Mouse (Mus musculus): ENCODE data around the gene Washc4.
"Not testable (repeated sequence)": the region's sequence is repeated elsewhere in the genome, so short reads cannot be mapped to it uniquely, and the experiment has no call there.

The Washc4 gene

GRCm38 (mm10) chr10:83543439-83544102 is at the start of gene Washc4:
Washc4 (plus strand) TSS chr10:83543752.
- DNase-seq (ENCODE audit: low spot score): peak; percentile 89

- DNase-seq (ENCODE audit: low spot score): no peak
Measured at GRCm38 (mm10) chr10:83497321-83497720, 46.2 kb upstream of the Washc4 start.

GRCm38 (mm10) chr10:83508962-83509660 is 34.4 kb upstream of the Washc4 start:
- DNase-seq (ENCODE audit: low spot score): no peak

- DNase-seq (ENCODE audit: low spot score): no peak
Measured at GRCm38 (mm10) chr10:83511304-83511703, 32.2 kb upstream of the Washc4 start.

GRCm38 (mm10) chr10:83513736-83514135 is 29.8 kb upstream of the Washc4 start:
- DNase-seq (ENCODE audit: low spot score): no peak

- no peak for DNase-seq (ENCODE audit: low spot score)
Measured at GRCm38 (mm10) chr10:83520990-83521389, 22.6 kb upstream of the Washc4 start.

GRCm38 (mm10) chr10:83524238-83524637 is 19.3 kb upstream of the Washc4 start:
- not testable (repeated sequence) for DNase-seq (ENCODE audit: low spot score)

GRCm38 (mm10) chr10:83530384-83530967 is 13.1 kb upstream of the Washc4 start:
- DNase-seq (ENCODE audit: low spot score): no peak

GRCm38 (mm10) chr10:83533258-83533909 is 10.2 kb upstream of the Washc4 start:
- peak; percentile 13 for DNase-seq (ENCODE audit: low spot score)

- peak; percentile 27 for DNase-seq (ENCODE audit: low spot score)
Measured at GRCm38 (mm10) chr10:83533910-83534283, 9.7 kb upstream of the Washc4 start, which contains the start of gene Aldh1l2. Aldh1l2 (minus strand) TSS chr10:83534140.

- no peak for DNase-seq (ENCODE audit: low spot score)
Measured at GRCm38 (mm10) chr10:83536436-83536835, 7.1 kb upstream of the Washc4 start.

GRCm38 (mm10) chr10:83539311-83539980 is 4.1 kb upstream of the Washc4 start:
- DNase-seq (ENCODE audit: low spot score): no peak

- DNase-seq (ENCODE audit: low spot score): no peak
Measured at GRCm38 (mm10) chr10:83540092-83540491, 3.5 kb upstream of the Washc4 start.

GRCm38 (mm10) chr10:83542241-83542640 is 1.3 kb upstream of the Washc4 start:
- no peak for DNase-seq (ENCODE audit: low spot score)

GRCm38 (mm10) chr10:83544103-83544479 is 539 bp downstream of the Washc4 start:
- peak; percentile 52 for DNase-seq (ENCODE audit: low spot score)

GRCm38 (mm10) chr10:83545341-83545740 is 1.8 kb downstream of the Washc4 start:
- DNase-seq (ENCODE audit: low spot score): no peak

GRCm38 (mm10) chr10:83563005-83563404 is 19.5 kb downstream of the Washc4 start:
- no peak for DNase-seq (ENCODE audit: low spot score)

- DNase-seq (ENCODE audit: low spot score): no peak
Measured at GRCm38 (mm10) chr10:83565449-83566441, 22.2 kb downstream of the Washc4 start.

- DNase-seq (ENCODE audit: low spot score): no peak
Measured at GRCm38 (mm10) chr10:83590801-83591200, 47.2 kb downstream of the Washc4 start.

- no peak for DNase-seq (ENCODE audit: low spot score)
Measured at GRCm38 (mm10) chr10:83592616-83593015, 49.1 kb downstream of the Washc4 start.

- DNase-seq (ENCODE audit: low spot score): no peak
Measured at GRCm38 (mm10) chr10:83594526-83594925, 51.0 kb downstream of the Washc4 start.
